Mouse (Mus musculus) C2C12 (cell line): ENCODE results near the gene Ccdc57. TPM values are rescaled to one million over a fixed set of nuclear protein-coding genes. Genes with fewer than 3 reads are reported as not detected.

ENCODE experiments used
- H3K27me3 ChIP-seq: one replicate; pipeline ENCODE4 v1.6.1; 2011; ENCODE audit not compliant: control insufficient read depth, insufficient read depth, insufficient read length
- H3K36me3 ChIP-seq: one replicate; pipeline ENCODE4 v1.6.1; 2011; ENCODE audit not compliant: control insufficient read depth, insufficient read depth
- H3K4me3 ChIP-seq: one replicate; pipeline ENCODE4 v1.5.1; 2011; ENCODE audit warnings: mild to moderate bottlenecking, control low read depth; ENCODE audit not compliant: poor library complexity, insufficient read depth, severe bottlenecking
- H3K79me2 ChIP-seq: one replicate; pipeline ENCODE4 v1.6.1; 2011; ENCODE audit not compliant: control insufficient read depth, insufficient read depth
- H3K79me3 ChIP-seq: one replicate; pipeline ENCODE4 v1.6.1; 2011; ENCODE audit warnings: low read depth, control low read depth
- H3ac ChIP-seq: one replicate; pipeline ENCODE3; 2011; ENCODE audit warnings: low read depth; ENCODE audit not compliant: control insufficient read depth, insufficient read length
- CEBPB ChIP-seq: IDR thresholded peaks from one replicate; pipeline ENCODE4 v1.6.1; 2011; ENCODE audit warnings: low read depth, mild to moderate bottlenecking, control low read depth, moderate library complexity
- CTCF ChIP-seq: IDR thresholded peaks from one replicate; pipeline ENCODE4 v1.5.1; 2011; ENCODE audit not compliant: control insufficient read depth, insufficient read depth, insufficient read length
- FOSL1 ChIP-seq: IDR thresholded peaks from one replicate; pipeline ENCODE4 v1.8.0; 2011; ENCODE audit warnings: mild to moderate bottlenecking, low read length; ENCODE audit not compliant: poor library complexity, insufficient read depth, severe bottlenecking
- MAX ChIP-seq: IDR thresholded peaks from one replicate; pipeline ENCODE4 v1.6.1; 2011; ENCODE audit warnings: mild to moderate bottlenecking, control low read depth
- MYOD1 ChIP-seq: IDR thresholded peaks from one replicate; pipeline ENCODE4 v1.6.1; 2011; ENCODE audit warnings: low read depth; ENCODE audit not compliant: control insufficient read depth, insufficient read length
- MYOG ChIP-seq: IDR thresholded peaks from one replicate; pipeline ENCODE4 v1.6.1; 2011; ENCODE audit not compliant: control insufficient read depth, insufficient read length; ENCODE audit errors: extremely low read depth
- USF1 ChIP-seq: IDR thresholded peaks from one replicate; pipeline ENCODE4 v1.6.1; 2011; ENCODE audit warnings: low read depth, mild to moderate bottlenecking, control low read depth, moderate library complexity
- polyA plus RNA-seq: library from polyadenylated mRNA; unstranded; fragments of >200 nt; fragmentation: generic; extraction: Trizol; gene quantifications from one replicate; pipeline ENCODE4 v1.2.1, GENCODE M21; 2012; ENCODE audit warnings: missing spikeins

The Ccdc57 gene
- polyA plus RNA-seq, 1 experiment: 1.1 TPM

GRCm38 (mm10) chr11:120887502-120887901 is 45.2 kb downstream of the Ccdc57 start:
- no peak for TF ChIP-seq CEBPB
- no peak for TF ChIP-seq MYOG
- no peak for TF ChIP-seq MAX
- no peak for TF ChIP-seq FOSL1
- no peak for TF ChIP-seq CTCF
- TF ChIP-seq MYOD1: no peak
- TF ChIP-seq USF1: no peak
- no peak overlapping the region for H3ac ChIP-seq
- H3K79me3 ChIP-seq: no peaks in the 10 kb centered on the region
- no peak overlapping the region for H3K4me3 ChIP-seq
- H3K36me3 ChIP-seq: no peaks in the 10 kb centered on the region
- no peaks in the 10 kb centered on the region for H3K27me3 ChIP-seq
- H3K79me2 ChIP-seq: no peaks in the 10 kb centered on the region

GRCm38 (mm10) chr11:120886462-120886861 is 46.2 kb downstream of the Ccdc57 start:
- no peaks in the 10 kb centered on the region for H3K79me2 ChIP-seq
- TF ChIP-seq MAX (no peak), FOSL1 (no peak), MYOD1 (no peak)
- H3K4me3 ChIP-seq: no peak overlapping the region
- H3K79me3 ChIP-seq: no peaks in the 10 kb centered on the region
- H3ac ChIP-seq: no peak overlapping the region
- no peaks in the 10 kb centered on the region for H3K27me3 ChIP-seq
- no peaks in the 10 kb centered on the region for H3K36me3 ChIP-seq

DNA sequence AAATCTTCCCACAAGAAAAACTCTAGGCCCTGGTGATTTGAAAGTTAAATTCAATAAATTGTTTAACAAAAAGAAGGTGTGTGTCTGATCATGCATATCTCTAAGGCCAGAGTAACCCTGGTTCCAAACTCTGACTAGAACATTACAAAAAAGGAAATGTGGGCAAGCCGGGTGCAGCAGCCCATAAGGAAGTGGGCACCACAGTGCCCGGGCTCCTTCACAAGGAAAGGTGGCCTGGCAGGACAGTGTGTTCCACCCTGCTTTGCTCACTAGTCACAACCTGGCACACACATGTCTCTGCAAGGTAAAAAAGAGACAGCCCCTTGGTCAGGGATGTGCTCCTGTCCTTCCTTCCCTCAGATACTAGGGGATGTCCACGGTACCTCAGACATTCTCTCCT is 49.1 kb downstream of the Ccdc57 start:
- H3K36me3 ChIP-seq: no peaks in the 10 kb centered on the region
- H3K4me3 ChIP-seq: no peak overlapping the region
- TF ChIP-seq USF1: no peak
- no peak for TF ChIP-seq MAX
- TF ChIP-seq MYOG: no peak
- no peak for TF ChIP-seq MYOD1
- TF ChIP-seq CTCF: no peak
- TF ChIP-seq FOSL1: no peak
- no peak for TF ChIP-seq CEBPB
- H3K27me3 ChIP-seq: no peaks in the 10 kb centered on the region
- no peak overlapping the region for H3ac ChIP-seq
- no peaks in the 10 kb centered on the region for H3K79me3 ChIP-seq
- no peaks in the 10 kb centered on the region for H3K79me2 ChIP-seq

DNA sequence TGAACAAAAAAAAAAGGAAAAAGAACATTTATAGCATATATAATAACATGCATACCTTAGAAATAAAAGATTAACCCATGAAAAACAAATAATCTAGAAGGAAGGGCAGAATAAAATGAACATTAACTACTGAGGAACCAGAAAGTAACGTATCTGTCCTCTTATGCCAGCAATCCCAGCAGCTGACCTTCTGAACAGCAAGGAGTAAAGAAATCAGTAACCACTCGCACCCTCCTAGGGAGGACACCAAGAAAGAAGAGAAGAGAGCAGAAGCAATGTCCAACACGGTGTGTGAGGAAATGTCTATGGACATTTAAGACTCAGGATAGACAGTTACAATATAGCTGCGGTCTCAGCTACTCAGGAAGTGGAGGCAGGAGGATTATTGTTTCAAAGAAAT is 49.7 kb downstream of the Ccdc57 start:
- H3K27me3 ChIP-seq: no peaks in the 10 kb centered on the region
- no peaks in the 10 kb centered on the region for H3K79me2 ChIP-seq
- no peaks in the 10 kb centered on the region for H3K36me3 ChIP-seq
- H3K79me3 ChIP-seq: no peaks in the 10 kb centered on the region
- H3ac ChIP-seq: no peak overlapping the region
- no peak overlapping the region for H3K4me3 ChIP-seq
- no peak for TF ChIP-seq MAX
- no peak for TF ChIP-seq MYOG
- no peak for TF ChIP-seq FOSL1
- no peak for TF ChIP-seq CEBPB
- TF ChIP-seq MYOD1: no peak
- no peak for TF ChIP-seq USF1
- TF ChIP-seq CTCF: no peak

DNA sequence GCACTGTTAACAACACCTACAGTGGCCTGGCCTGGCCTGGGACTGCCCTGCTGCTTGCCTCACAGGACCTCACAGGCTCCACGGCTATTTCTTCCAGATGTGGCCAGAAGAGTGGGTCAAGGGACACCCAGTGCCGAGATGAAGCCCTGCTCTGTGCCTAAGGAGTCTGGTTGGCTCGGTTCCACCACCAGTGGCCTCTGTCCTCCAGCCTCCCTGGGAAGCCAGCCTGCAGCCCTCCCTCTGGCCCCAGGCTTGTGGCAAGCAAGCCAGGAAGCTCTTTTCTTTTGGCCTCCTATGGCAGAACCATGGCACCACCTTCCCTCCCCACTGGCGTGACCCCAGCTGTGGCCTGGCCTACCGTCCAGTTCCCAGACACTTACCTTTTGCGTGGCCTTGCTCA is 59.5 kb downstream of the Ccdc57 start:
- H3K79me3 ChIP-seq: no peaks in the 10 kb centered on the region

GRCm38 (mm10) chr11:120871521-120871920 is 61.2 kb downstream of the Ccdc57 start:
- Histone ChIP-seq H3K79me3 (no peaks in the 10 kb centered on the region), H3ac (no peak overlapping the region), H3K4me3 (no peak overlapping the region), H3K27me3 (no peaks in the 10 kb centered on the region), H3K36me3 (no peaks in the 10 kb centered on the region), H3K79me2 (no peaks in the 10 kb centered on the region)
- TF ChIP-seq MYOD1 (no peak), MYOG (no peak), CTCF (no peak), FOSL1 (no peak), MAX (no peak), CEBPB (no peak), USF1 (no peak)

More for the DNA sequence above, 59.5 kb downstream of the Ccdc57 start:
- Histone ChIP-seq H3ac (no peak overlapping the region), H3K27me3 (no peaks in the 10 kb centered on the region), H3K36me3 (no peaks in the 10 kb centered on the region), H3K79me2 (no peaks in the 10 kb centered on the region), H3K4me3 (no peak overlapping the region)
- no peak for TF ChIP-seq MAX
- no peak for TF ChIP-seq USF1
- no peak for TF ChIP-seq MYOG
